Mouse (Mus musculus): ENCODE measurements around the gene Ptk7. TPM values are rescaled to one million over a fixed set of nuclear protein-coding genes. Genes with fewer than 3 reads are reported as not detected.

Ptk7 gene
- polyA plus RNA-seq, 1 experiment, result 3.9 TPM

GRCm38 (mm10) chr17:46554977-46555672, 74.2 kb downstream of the Ptk7 start:
- peak overlapping the region; percentile 93 for H3K27ac ChIP-seq (ENCODE audit: control insufficient read depth, insufficient read depth, low read depth, low read length, poor library complexity)

GRCm38 (mm10) chr17:46554646-46554976, 74.7 kb downstream of the Ptk7 start:
- no peak overlapping the region for H3K27ac ChIP-seq (ENCODE audit: control insufficient read depth, insufficient read depth, low read depth, low read length, poor library complexity)
- peaks cover 1% of the 10 kb centered on the region; the same call in 1 of the 2 replicates for H3K4me1 ChIP-seq (ENCODE audit: control insufficient read depth, insufficient read depth, low read length)
- no peak for TF ChIP-seq POLR2A (IDR thresholded peaks at IDR 0.05; ENCODE audit: borderline replicate concordance, control insufficient read depth, low read depth, low read length)
- no peak for TF ChIP-seq CTCF (IDR thresholded peaks at IDR 0.05; ENCODE audit: control insufficient read depth, insufficient read depth, low read length)
- peak overlapping the region; percentile 59 for H3K4me3 ChIP-seq (replicated peaks; ENCODE audit: control insufficient read depth, low read depth, low read length)
- WGBS, result 1% methylated on average over 11 of the region's 11 CpGs

More at GRCm38 (mm10) chr17:46554977-46555672, 74.2 kb downstream of the Ptk7 start:
- TF ChIP-seq CTCF (IDR thresholded peaks at IDR 0.05; ENCODE audit: control insufficient read depth, insufficient read depth, low read length) (no peak), POLR2A (IDR thresholded peaks at IDR 0.05; ENCODE audit: borderline replicate concordance, control insufficient read depth, low read depth, low read length) (no peak)
- H3K4me1 ChIP-seq (ENCODE audit: control insufficient read depth, insufficient read depth, low read length), result peaks cover 1% of the 10 kb centered on the region; the same call in 1 of the 2 replicates
- H3K4me3 ChIP-seq (replicated peaks; ENCODE audit: control insufficient read depth, low read depth, low read length), result peak overlapping the region; percentile 59
- WGBS, result 1% methylated on average over 75 of the region's 75 CpGs

GRCm38 (mm10) chr17:46553926-46554325, 75.4 kb downstream of the Ptk7 start:
- Histone ChIP-seq H3K4me3 (replicated peaks; ENCODE audit: control insufficient read depth, low read depth, low read length) (no peak overlapping the region), H3K4me1 (ENCODE audit: control insufficient read depth, insufficient read depth, low read length) (peaks cover 1% of the 10 kb centered on the region; the same call in 1 of the 2 replicates), H3K27ac (ENCODE audit: control insufficient read depth, insufficient read depth, low read depth, low read length, poor library complexity) (no peak overlapping the region)
- TF ChIP-seq CTCF (IDR thresholded peaks at IDR 0.05; ENCODE audit: control insufficient read depth, insufficient read depth, low read length) (no peak), POLR2A (IDR thresholded peaks at IDR 0.05; ENCODE audit: borderline replicate concordance, control insufficient read depth, low read depth, low read length) (no peak)
- WGBS, result 74% methylated on average over 3 of the region's 3 CpGs

- no peak overlapping the region for H3K4me3 ChIP-seq (replicated peaks; ENCODE audit: control insufficient read depth, low read depth, low read length)
- TF ChIP-seq CTCF (IDR thresholded peaks at IDR 0.05; ENCODE audit: control insufficient read depth, insufficient read depth, low read length) (no peak), POLR2A (IDR thresholded peaks at IDR 0.05; ENCODE audit: borderline replicate concordance, control insufficient read depth, low read depth, low read length) (no peak)
- peaks cover 1% of the 10 kb centered on the region; the same call in 1 of the 2 replicates for H3K4me1 ChIP-seq (ENCODE audit: control insufficient read depth, insufficient read depth, low read length)
- no peak overlapping the region for H3K27ac ChIP-seq (ENCODE audit: control insufficient read depth, insufficient read depth, low read depth, low read length, poor library complexity)
- 85% methylated on average over 11 of the region's 11 CpGs for WGBS
Measured at GRCm38 (mm10) chr17:46553469-46553868, 75.8 kb downstream of the Ptk7 start.

- H3K27ac ChIP-seq (ENCODE audit: control insufficient read depth, insufficient read depth, low read depth, low read length, poor library complexity), result no peak overlapping the region
- H3K4me3 ChIP-seq (replicated peaks; ENCODE audit: control insufficient read depth, low read depth, low read length), result no peak overlapping the region
Measured at GRCm38 (mm10) chr17:46552841-46553423, 76.4 kb downstream of the Ptk7 start.

GRCm38 (mm10) chr17:46552151-46552550, 77.2 kb downstream of the Ptk7 start:
- no peak overlapping the region for H3K27ac ChIP-seq (ENCODE audit: control insufficient read depth, insufficient read depth, low read depth, low read length, poor library complexity)
- H3K4me3 ChIP-seq (replicated peaks; ENCODE audit: control insufficient read depth, low read depth, low read length), result no peak overlapping the region
- peaks cover 1% of the 10 kb centered on the region; the same call in 1 of the 2 replicates for H3K4me1 ChIP-seq (ENCODE audit: control insufficient read depth, insufficient read depth, low read length)
- WGBS, result 87% methylated on average over 7 of the region's 7 CpGs
- TF ChIP-seq CTCF (IDR thresholded peaks at IDR 0.05; ENCODE audit: control insufficient read depth, insufficient read depth, low read length) (no peak), POLR2A (IDR thresholded peaks at IDR 0.05; ENCODE audit: borderline replicate concordance, control insufficient read depth, low read depth, low read length) (no peak)

More at GRCm38 (mm10) chr17:46552841-46553423, 76.4 kb downstream of the Ptk7 start:
- H3K4me1 ChIP-seq (ENCODE audit: control insufficient read depth, insufficient read depth, low read length), result peaks cover 1% of the 10 kb centered on the region; the same call in 1 of the 2 replicates
- WGBS, result 23% methylated on average over 24 of the region's 24 CpGs
- TF ChIP-seq POLR2A (IDR thresholded peaks at IDR 0.05; ENCODE audit: borderline replicate concordance, control insufficient read depth, low read depth, low read length), result no peak
- no peak for TF ChIP-seq CTCF (IDR thresholded peaks at IDR 0.05; ENCODE audit: control insufficient read depth, insufficient read depth, low read length)

GRCm38 (mm10) chr17:46551369-46551768, 77.9 kb downstream of the Ptk7 start:
- Histone ChIP-seq H3K4me3 (replicated peaks; ENCODE audit: control insufficient read depth, low read depth, low read length) (no peak overlapping the region), H3K27ac (ENCODE audit: control insufficient read depth, insufficient read depth, low read depth, low read length, poor library complexity) (no peak overlapping the region), H3K4me1 (ENCODE audit: control insufficient read depth, insufficient read depth, low read length) (peaks cover 1% of the 10 kb centered on the region; the same call in 1 of the 2 replicates)
- TF ChIP-seq CTCF (IDR thresholded peaks at IDR 0.05; ENCODE audit: control insufficient read depth, insufficient read depth, low read length), result no peak
- WGBS, result 88% methylated on average over 6 of the region's 6 CpGs

- TF ChIP-seq CTCF (IDR thresholded peaks at IDR 0.05; ENCODE audit: control insufficient read depth, insufficient read depth, low read length) (no peak), POLR2A (IDR thresholded peaks at IDR 0.05; ENCODE audit: borderline replicate concordance, control insufficient read depth, low read depth, low read length) (no peak)
- H3K4me3 ChIP-seq (replicated peaks; ENCODE audit: control insufficient read depth, low read depth, low read length), result no peak overlapping the region
- peaks cover 1% of the 10 kb centered on the region; the same call in 1 of the 2 replicates for H3K4me1 ChIP-seq (ENCODE audit: control insufficient read depth, insufficient read depth, low read length)
- no peak overlapping the region for H3K27ac ChIP-seq (ENCODE audit: control insufficient read depth, insufficient read depth, low read depth, low read length, poor library complexity)
- WGBS, result 92% methylated on average over 7 of the region's 7 CpGs
Measured at GRCm38 (mm10) chr17:46550904-46551303, 78.4 kb downstream of the Ptk7 start.
